32 mouse cellular contexts compared by ENCODE assay signal in genomic region chr11:104488292-104488691, GRCm38 (mm10). TPM values are rescaled to one million over a fixed set of nuclear protein-coding genes. Genes with fewer than 3 reads are reported as not detected.
DNase-seq lines count a peak whose midpoint lies in the region; TF ChIP-seq lines count a peak whose summit lies in the region.
"Had no signal": no experiment of that assay in that cellular context is flagged by ENCODE, and none has a peak within 500 bp of the region (broad histone marks: within the 10 kb centered on the region; RNA-seq: fewer than 3 reads in every experiment).

No protein-coding gene starts in this region.

- intact Hi-C loops in gastrocnemius, adult 2 months (cut with DNase I) = no loop called here
- intact Hi-C loops in gastrocnemius, postnatal 14 days (cut with DNase I; ENCODE audit: low total_unique reads) = no loop called here

- no peak overlapping the region for H3K4me3 ChIP-seq in gastrocnemius, adult 2 months
- H3K4me3 ChIP-seq in layer of hippocampus, adult 2 months = no peak overlapping the region
- H3K4me3 ChIP-seq: embryonic facial prominence, embryonic 10.5 days; embryonic facial prominence, embryonic 15.5 days; forebrain, embryonic 12.5 days; heart, embryonic 13.5 days; limb, embryonic 10.5 days; limb, embryonic 15.5 days; liver, embryonic 13.5 days; myocyte; neural tube, embryonic 12.5 days had no signal

- H3K27ac ChIP-seq in gastrocnemius, adult 2 months = no peak overlapping the region
- no peak overlapping the region for H3K27ac ChIP-seq in layer of hippocampus, adult 2 months
- H3K27ac ChIP-seq: embryonic facial prominence, embryonic 10.5 days; embryonic facial prominence, embryonic 15.5 days; forebrain, embryonic 12.5 days; heart, embryonic 13.5 days; limb, embryonic 10.5 days; limb, embryonic 15.5 days; liver, embryonic 13.5 days; neural tube, embryonic 12.5 days; stomach, postnatal 0 days had no signal

- TF ChIP-seq CTCF in gastrocnemius, adult 2 months (IDR thresholded peaks at IDR 0.05) = peak; percentile 33; the same call in 1 of the 2 replicates
- peak; percentile 58 for TF ChIP-seq CTCF in layer of hippocampus, adult 2 months (conservative IDR thresholded peaks at IDR 0.05)

- no peak for DNase-seq in gastrocnemius, adult 2 months
- DNase-seq in gastrocnemius, postnatal 14 days = no peak
- DNase-seq in layer of hippocampus, adult 2 months (ENCODE audit: low spot score in 2 of 2) = no peak
- no peak for DNase-seq in layer of hippocampus, adult 9-10 months (ENCODE audit: low spot score)
- DNase-seq in A20 (ENCODE audit: low read depth, low spot score) (peak; percentile 27), NIH3T3 (ENCODE audit: low read depth) (peak; percentile 7)
- DNase-seq in thymus, postnatal 36 days = no peak
- DNase-seq in cerebellum, adult 11 months = no peak
- DNase-seq: adrenal gland, adult 2 months; adrenal gland, postnatal 36 days; cerebellum, adult 8-10 months; cerebellum, postnatal 25 days; forebrain, postnatal 0 days; gastrocnemius, postnatal 25 days; heart, adult 18-20 months; heart, postnatal 10 days; kidney, adult 8-10 months; kidney, postnatal 10 days; liver, embryonic 13.5 days; lung, embryonic 14.5 days; lung, postnatal 14 days; right cerebral cortex, adult 18-20 months; spleen, adult 18-20 months had no signal

RNA-seq across cellular contexts. Expression of gene Kansl1, which starts 19.6 kb away (rescaled TPM):
- total RNA-seq in gastrocnemius, adult 2 months (2021) = 10 to 100 TPM; 19.8 to 20.2 TPM
- 10 to 100 TPM; 19.4 to 19.7 TPM for total RNA-seq in gastrocnemius, postnatal 14 days (2021)
- 10 to 100 TPM; 69.9 to 70.5 TPM for total RNA-seq in layer of hippocampus, adult 2 months (2021)

Comparison
In these comparisons a context has a peak if more than half of its experiments do, and no peak if none do; other contexts are left out.
1. DNase-seq: peak in A20 (single experiment) and NIH3T3 (single experiment); none in gastrocnemius, adult 2 months (single experiment), gastrocnemius, postnatal 14 days (single experiment), layer of hippocampus, adult 2 months (0 of 2), layer of hippocampus, adult 9-10 months (single experiment), thymus, postnatal 36 days (0 of 2) and cerebellum, adult 11 months (single experiment).